Mouse (Mus musculus): ENCODE data around the gene Bicral. TPM values are rescaled to one million over a fixed set of nuclear protein-coding genes. Genes with fewer than 3 reads are reported as not detected.

Gene Bicral
- total RNA-seq, 2 experiments from 2014 or later, result 9.3 to 13.7 TPM

GRCm38 (mm10) chr17:46758753-46759152 lies 99.5 kb downstream of the Bicral start:
- no peak for DNase-seq (ENCODE audit: low spot score)

- peak; percentile 97 for DNase-seq (ENCODE audit: low spot score)
These were observed 106.3 kb downstream of the Bicral start, which contains the start of gene Cnpy3 for GRCm38 (mm10) chr17:46751794-46752556. Cnpy3 (minus strand) TSS chr17:46752214.

- peak; percentile 32 for DNase-seq (ENCODE audit: low spot score)
These were observed 107.1 kb downstream of the Bicral start for GRCm38 (mm10) chr17:46751056-46751793.

GRCm38 (mm10) chr17:46750580-46750979 lies 107.7 kb downstream of the Bicral start:
- DNase-seq (ENCODE audit: low spot score), result no peak

- no peak for DNase-seq (ENCODE audit: low spot score)
These were observed 109.0 kb downstream of the Bicral start for GRCm38 (mm10) chr17:46749282-46749681.

Other genes with a start within 250 kb of the Bicral start
- gene Ptk7, start 229.0 kb downstream of the Bicral start, total RNA-seq (2021), result under 1 TPM; 0.30 to 0.38 TPM
- gene Klc4, start 212.5 kb downstream of the Bicral start, total RNA-seq (2021), result 10 to 100 TPM; 12.6 to 13.4 TPM
- 100 to 1,000 TPM; 104 TPM for gene Mrpl2, start 212.3 kb downstream of the Bicral start, total RNA-seq (2021)
- 1 to 10 TPM; 3.4 to 4.1 TPM for gene Cul7, start 208.1 kb downstream of the Bicral start, total RNA-seq (2021)
- 10 to 100 TPM in 1 of 2 experiments, 1 to 10 TPM in 1; 8.4 to 11.8 TPM for gene Rrp36, start 184.1 kb downstream of the Bicral start, total RNA-seq (2021)
- 10 to 100 TPM; 41.3 to 48.6 TPM for gene Mea1, start 179.7 kb downstream of the Bicral start, total RNA-seq (2021)
- gene Klhdc3, start 177.6 kb downstream of the Bicral start, total RNA-seq (2021), result 10 to 100 TPM; 64.7 to 90.2 TPM
- 10 to 100 TPM; 26.4 to 28.3 TPM for gene Ppp2r5d, start 153.4 kb downstream of the Bicral start, total RNA-seq (2021)
- gene Pex6, start 147.0 kb downstream of the Bicral start, total RNA-seq (2021), result 10 to 100 TPM; 13.6 to 15.0 TPM
- gene Gnmt, start 129.3 kb downstream of the Bicral start, total RNA-seq (2021), result 1 to 10 TPM; 2.2 to 3.4 TPM
- gene Cnpy3, start 106.3 kb downstream of the Bicral start, total RNA-seq (2021), result 1 to 10 TPM; 7.0 to 8.2 TPM
- gene Ptcra, start 94.8 kb downstream of the Bicral start, total RNA-seq (2021), result not detected
- gene 2310039H08Rik, start 85.8 kb downstream of the Bicral start, total RNA-seq (2021), result 10 to 100 TPM; 38.2 to 40.1 TPM
- gene Rpl7l1, start 75.8 kb downstream of the Bicral start, total RNA-seq (2021), result 10 to 100 TPM; 36.7 to 37.9 TPM
- gene Tbcc, start 32.2 kb upstream of the Bicral start, total RNA-seq (2021), result 1 to 10 TPM; 7.1 to 7.4 TPM
- not detected for gene Prph2, start 52.0 kb upstream of the Bicral start, total RNA-seq (2021)
- 10 to 100 TPM; 57.0 to 60.7 TPM for gene Ubr2, start 152.1 kb upstream of the Bicral start, total RNA-seq (2021)